Mouse (Mus musculus) adipose tissue, adult 10 weeks (tissue): ENCODE results near the gene Olfr1130. TPM values are rescaled to one million over a fixed set of nuclear protein-coding genes. Genes with fewer than 3 reads are reported as not detected.

ENCODE experiments used
- polyA plus RNA-seq: library from polyadenylated mRNA; stranded (reverse); fragments of 350-450 nt; fragmentation: Illumina TruSeq; extraction: RNeasy Lipid Tissue Mini Kit (QIAGEN cat#74804); gene quantifications from one replicate; pipeline ENCODE4 v1.2.3, GENCODE M21; 2014; ENCODE audit warnings: low read depth, low replicate concordance

Olfr1130 gene
- polyA plus RNA-seq: not detected

GRCm38 (mm10) chr2:87605912-87606311, at the start of gene Olfr1130:
Olfr1130 (plus strand) TSS chr2:87606212.

GRCm38 (mm10) chr2:87573602-87574001, 32.4 kb upstream of the Olfr1130 start, which contains the start of gene Olfr1129:
Olfr1129 (plus strand) TSS chr2:87573902.

GRCm38 (mm10) chr2:87626804-87627203, 20.8 kb downstream of the Olfr1130 start, which contains the start of gene Olfr1131:
Olfr1131 (plus strand) TSS chr2:87627104.

GRCm38 (mm10) chr2:87637435-87637834, 31.4 kb downstream of the Olfr1130 start, which contains the start of gene Olfr1132:
Olfr1132 (minus strand) TSS chr2:87637535.

GRCm38 (mm10) chr2:87647274-87647673, 41.3 kb downstream of the Olfr1130 start, which contains the start of gene Olfr1133:
Olfr1133 (minus strand) TSS chr2:87647374.

GRCm38 (mm10) chr2:87658360-87658759, 52.3 kb downstream of the Olfr1130 start, which contains the start of gene Olfr1134:
Olfr1134 (minus strand) TSS chr2:87658460.

Other genes with a start within 250 kb of the Olfr1130 start
- not detected for gene Olfr1121, start 236.3 kb upstream of the Olfr1130 start, polyA plus RNA-seq
- not detected for gene Olfr1122, start 220.4 kb upstream of the Olfr1130 start, polyA plus RNA-seq
- not detected for gene Olfr1123, start 189.6 kb upstream of the Olfr1130 start, polyA plus RNA-seq
- not detected for gene Olfr1124, start 175.9 kb upstream of the Olfr1130 start, polyA plus RNA-seq
- gene Olfr1126, start 152.2 kb upstream of the Olfr1130 start, polyA plus RNA-seq: not detected
- gene Pramel7, start 109.1 kb upstream of the Olfr1130 start, polyA plus RNA-seq: not detected
- not detected for gene Pramel6, start 99.6 kb upstream of the Olfr1130 start, polyA plus RNA-seq
- not detected for gene Olfr153, start 74.4 kb upstream of the Olfr1130 start, polyA plus RNA-seq
- not detected for gene Olfr1128, start 60.7 kb upstream of the Olfr1130 start, polyA plus RNA-seq
- gene Olfr1129, start 32.3 kb upstream of the Olfr1130 start, polyA plus RNA-seq: not detected
- not detected for gene Olfr1131, start 20.9 kb downstream of the Olfr1130 start, polyA plus RNA-seq
- not detected for gene Olfr1132, start 31.3 kb downstream of the Olfr1130 start, polyA plus RNA-seq
- not detected for gene Olfr1133, start 41.2 kb downstream of the Olfr1130 start, polyA plus RNA-seq
- not detected for gene Olfr1134, start 52.2 kb downstream of the Olfr1130 start, polyA plus RNA-seq
- gene Olfr1135, start 67.5 kb downstream of the Olfr1130 start, polyA plus RNA-seq: not detected
- not detected for gene Olfr1136, start 87.7 kb downstream of the Olfr1130 start, polyA plus RNA-seq
- gene Olfr1137, start 107.0 kb downstream of the Olfr1130 start, polyA plus RNA-seq: not detected
- not detected for gene Olfr1138, start 133.8 kb downstream of the Olfr1130 start, polyA plus RNA-seq
- not detected for gene Olfr1140, start 137.5 kb downstream of the Olfr1130 start, polyA plus RNA-seq
- gene Olfr1141, start 147.8 kb downstream of the Olfr1130 start, polyA plus RNA-seq: not detected
- gene Olfr152, start 173.3 kb downstream of the Olfr1130 start, polyA plus RNA-seq: not detected
- gene Olfr1143, start 194.4 kb downstream of the Olfr1130 start, polyA plus RNA-seq: not detected
- gene Olfr1145, start 203.6 kb downstream of the Olfr1130 start, polyA plus RNA-seq: not detected
- gene Olfr1148, start 224.3 kb downstream of the Olfr1130 start, polyA plus RNA-seq: not detected
- not detected for gene Olfr1150-ps1, start 237.8 kb downstream of the Olfr1130 start, polyA plus RNA-seq
- not detected for gene Olfr1151, start 249.7 kb downstream of the Olfr1130 start, polyA plus RNA-seq